Mouse (Mus musculus) layer of hippocampus, postnatal 25 days (tissue): ENCODE measurements at regions not wholly inside any gene's neighbourhood (a gene's known extent, or its start where the extent isn't known, plus 50 kb on each side); places are given as distances from the start of the nearest gene placed in this dataset.
"Not testable (repeated sequence)": the region's sequence is repeated elsewhere in the genome, so short reads cannot be mapped to it uniquely, and the experiment has no call there.

Experiments used
- DNase-seq, 2 experiments: peaks; one replicate each; pipeline ENCODE4 v3.0.0; 2022; ENCODE audit warnings: mixed read lengths in 2 of 2, low spot score in 1 of 2; ENCODE audit errors: extremely low spot score in 1 of 2

DNA sequence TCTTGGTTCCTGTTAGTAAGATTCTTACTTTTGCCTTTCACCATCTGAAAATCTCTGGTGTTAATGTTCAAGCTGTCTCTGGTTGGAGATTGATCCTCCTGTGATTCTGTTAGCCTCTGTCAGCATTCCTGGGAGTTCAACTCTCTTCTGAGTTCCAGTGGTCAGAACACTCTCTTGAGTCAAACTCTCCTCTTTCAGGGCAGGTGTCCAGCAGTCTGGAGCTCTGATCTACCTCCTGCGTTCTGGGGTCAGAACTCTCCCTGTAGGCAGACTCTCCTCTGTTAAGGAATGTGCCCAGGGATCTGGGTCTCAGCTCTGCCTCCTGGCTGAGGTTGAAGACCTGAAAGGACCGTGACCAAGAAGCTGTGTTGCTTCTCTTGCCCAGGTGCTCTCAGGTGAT is 581.3 kb downstream of the H2al1n start:
- not testable (repeated sequence) for DNase-seq

DNA sequence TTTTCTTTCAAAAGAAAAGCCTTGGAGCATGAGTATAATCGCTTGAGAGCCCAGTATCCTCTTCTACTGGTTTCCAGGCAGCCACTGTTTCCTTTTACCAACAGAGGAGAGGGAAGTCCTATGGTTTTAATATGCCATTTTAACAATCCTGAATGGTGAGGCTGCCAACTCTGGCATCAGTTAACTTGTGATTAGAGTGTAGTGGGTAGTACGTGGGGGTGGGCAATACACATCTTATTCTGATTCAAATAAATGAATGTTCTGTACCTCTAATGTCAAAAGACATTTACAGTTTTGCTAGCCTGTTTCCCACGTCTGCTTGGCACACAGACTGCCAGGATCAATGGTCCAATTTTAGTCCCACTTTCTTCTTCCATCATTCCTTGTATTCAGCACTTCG is 624.9 kb downstream of the H2al1n start:
- DNase-seq, result no peak

DNA sequence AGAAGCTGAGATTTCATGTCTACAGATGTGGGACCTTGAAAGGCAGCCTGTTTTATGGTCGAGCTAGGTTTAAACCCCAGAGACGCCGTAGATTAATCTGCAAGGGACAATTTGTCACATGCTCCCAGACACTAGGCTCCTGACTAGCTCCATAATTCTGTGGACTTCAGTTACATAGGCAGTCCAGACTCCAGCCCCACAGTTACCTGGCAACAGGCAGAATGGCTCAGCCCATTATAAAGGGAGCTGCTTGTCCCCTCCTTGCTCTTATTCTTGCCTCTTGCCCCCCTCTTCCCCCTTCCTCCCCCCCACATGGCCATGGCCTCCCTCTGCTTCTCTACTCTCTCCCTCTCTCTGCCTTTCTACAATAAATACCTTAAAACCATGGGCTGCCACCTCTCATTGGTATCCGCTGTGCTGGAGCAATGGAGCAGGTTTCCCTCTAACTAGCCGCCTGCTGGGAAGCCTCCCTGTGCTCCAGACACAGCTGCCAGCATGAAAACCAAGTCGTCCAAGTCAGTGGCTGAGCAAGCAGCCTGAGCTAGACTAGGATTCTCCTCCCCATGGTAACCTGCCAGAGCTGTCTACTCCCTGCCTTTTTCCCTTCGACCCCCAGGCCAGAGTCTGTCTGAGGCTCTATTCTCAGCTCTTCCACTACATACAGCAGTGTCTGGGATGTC is 628.9 kb downstream of the H2al1n start:
- DNase-seq, result no peak

DNA sequence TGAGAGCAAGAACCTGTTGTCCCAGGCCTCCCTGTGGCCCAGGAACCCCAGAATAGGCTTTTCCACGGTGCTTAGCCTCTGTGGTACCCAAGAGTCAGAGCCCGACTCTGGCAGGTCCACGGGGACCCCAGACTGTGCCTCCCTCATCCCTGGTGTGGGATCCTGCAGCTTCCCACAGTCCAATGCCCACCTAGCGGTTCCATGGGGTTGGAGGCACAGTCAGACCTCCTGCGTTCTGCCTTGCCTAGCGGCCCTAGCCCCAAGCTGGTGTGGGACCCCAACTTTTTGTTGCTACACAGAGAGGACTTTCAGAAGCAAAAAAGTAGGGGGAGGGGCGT is 629.4 kb downstream of the H2al1n start:
- no peak for DNase-seq

DNA sequence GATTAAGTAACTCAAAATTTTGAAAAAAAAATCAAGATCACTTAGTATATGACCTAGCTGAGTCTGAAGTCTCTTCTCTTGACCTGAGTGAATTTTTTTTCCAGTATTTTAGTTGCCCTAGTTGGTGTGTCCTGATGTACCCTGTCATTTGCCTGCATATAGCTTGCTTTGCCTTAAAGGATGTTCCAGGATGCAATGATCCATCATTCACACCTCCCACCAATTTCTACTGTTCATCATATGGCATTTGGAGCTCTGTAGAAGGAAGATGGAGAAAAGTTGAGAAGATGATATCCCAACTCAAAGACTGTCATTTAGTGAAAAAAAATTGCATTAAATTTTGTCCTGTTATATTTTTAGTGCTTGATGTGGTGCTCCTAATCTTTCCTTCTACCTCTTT is 634.4 kb downstream of the H2al1n start:
- no peak for DNase-seq

DNA sequence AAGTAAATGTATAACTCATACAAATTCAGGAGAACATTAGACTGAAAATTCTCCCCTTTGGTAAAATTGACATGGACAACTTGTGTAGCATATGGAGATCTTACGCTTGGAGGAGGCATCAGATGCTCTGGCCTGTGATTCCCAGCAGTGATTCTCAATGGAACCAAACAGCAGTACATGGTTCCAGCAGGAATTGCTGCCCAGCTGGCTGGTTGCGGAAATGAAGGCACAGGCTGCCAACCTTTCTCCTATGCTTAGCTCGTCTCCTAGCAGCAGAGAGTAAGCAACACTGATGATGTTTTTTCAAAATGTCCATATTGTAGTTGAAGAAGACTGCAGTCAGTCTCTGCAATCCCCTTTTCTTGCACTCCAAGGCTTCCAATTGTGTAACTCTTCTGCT is 673.7 kb downstream of the H2al1n start:
- peak; percentile 7 to 14 for DNase-seq
